Mouse (Mus musculus): ENCODE data around the gene Sinhcaf.

DNA sequence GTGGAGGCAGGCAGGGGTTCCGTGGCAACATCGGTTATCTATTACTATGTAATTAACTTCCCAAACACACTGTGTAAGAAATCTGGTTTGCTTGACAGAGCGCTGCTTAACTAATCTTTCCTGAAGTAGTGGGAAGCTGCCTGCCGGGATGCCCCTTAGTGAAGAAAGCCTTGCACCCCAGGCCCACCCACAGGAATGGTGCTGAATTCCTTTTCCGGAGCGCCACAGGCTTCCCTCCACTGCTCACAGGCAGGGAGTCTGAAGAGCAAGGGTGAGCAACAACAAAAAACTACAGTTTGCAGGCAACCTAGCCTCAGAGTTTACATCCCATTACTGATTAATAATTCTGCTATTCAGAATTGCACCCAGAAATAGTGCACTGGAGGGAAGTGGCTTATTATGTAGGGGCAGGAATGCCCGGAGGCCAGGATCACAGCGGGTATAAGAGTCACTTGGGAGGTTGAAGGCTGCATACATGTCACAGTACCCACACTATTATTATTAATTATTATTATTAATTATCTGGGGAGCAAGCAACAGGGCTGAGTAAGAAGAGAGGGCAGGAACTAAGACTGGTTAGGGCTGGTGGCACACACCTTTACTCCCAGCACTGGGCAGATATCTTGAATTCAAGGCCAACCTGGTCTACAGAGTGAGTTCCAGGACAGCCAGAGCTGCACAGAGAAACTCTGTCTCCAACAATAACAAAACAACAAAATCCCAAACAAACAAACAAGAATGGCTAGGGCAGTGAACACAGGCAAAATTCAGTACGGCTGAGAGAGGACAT is 26.0 kb upstream of the Sinhcaf start:
- TF ChIP-seq CTCF (IDR thresholded peaks at IDR 0.05; ENCODE audit: low read depth, low read length) (no peak), POLR2A (IDR thresholded peaks at IDR 0.05; ENCODE audit: borderline replicate concordance, low read depth, low read length) (no peak)
